Mouse (Mus musculus) hindbrain, embryonic 11.5 days (tissue): Measurements from ENCODE around the gene Mrpl48. TPM values are rescaled to one million over a fixed set of nuclear protein-coding genes. Genes with fewer than 3 reads are reported as not detected.

Source experiments
- ATAC-seq: fragments of 200-750 bp; cut with Nextera tagmentation; 2 replicates; pipeline ENCODE4 v1.8.0; 2017; ENCODE audit warnings: mild to moderate bottlenecking, moderate TSS enrichment, moderate library complexity; ENCODE audit not compliant: low FRiP score
- DNase-seq: peaks from one replicate; pipeline ENCODE4 v3.0.0-alpha.2; 2015; ENCODE audit warnings: low spot score
- H3K27ac ChIP-seq: fragments of 300-500 bp; sonication (generic); 2 replicates; pipeline ENCODE4 v1.5.1; 2014; ENCODE audit warnings: mild to moderate bottlenecking, low read depth, low read length
- H3K27me3 ChIP-seq: fragments of 300-500 bp; sonication (generic); 2 replicates; pipeline ENCODE4 v1.6.1; 2014; ENCODE audit warnings: mild to moderate bottlenecking, low read length, moderate library complexity, mixed read lengths; ENCODE audit not compliant: control insufficient read depth, insufficient read depth
- H3K36me3 ChIP-seq: fragments of 300-500 bp; sonication (generic); 2 replicates; pipeline ENCODE4 v1.6.1; 2014; ENCODE audit warnings: mild to moderate bottlenecking, low read length, moderate library complexity, mixed read lengths; ENCODE audit not compliant: control insufficient read depth, insufficient read depth
- H3K4me1 ChIP-seq: fragments of 300-500 bp; sonication (generic); replicated peaks from 2 replicates; pipeline ENCODE4 v1.6.1; 2014; ENCODE audit warnings: low read length, mixed read lengths; ENCODE audit not compliant: control insufficient read depth, insufficient read depth
- H3K4me2 ChIP-seq: fragments of 300-500 bp; sonication (generic); replicated peaks from 2 replicates; pipeline ENCODE4 v1.6.1; 2014; ENCODE audit warnings: mild to moderate bottlenecking, low read depth, low read length
- H3K4me3 ChIP-seq: fragments of 300-500 bp; sonication (generic); 2 replicates; pipeline ENCODE4 v1.5.1; 2014; ENCODE audit warnings: low read depth, low read length
- H3K9ac ChIP-seq: fragments of 300-500 bp; sonication (generic); 2 replicates; pipeline ENCODE4 v1.6.1; 2014; ENCODE audit warnings: low read depth, low read length
- H3K9me3 ChIP-seq: fragments of 300-500 bp; sonication (generic); 2 replicates; pipeline ENCODE4 v1.6.1; 2016; ENCODE audit warnings: low read length; ENCODE audit not compliant: control insufficient read depth
- WGBS: fragments of 180-500 bp; shearing (Covaris S2); extraction: QIAGEN DNeasy Blood & Tissue Kit; methylation state at CpG from one replicate; pipeline ENCODE4 v1.1.7; 2014; 5-methylcytosine and 5-hydroxymethylcytosine counted together
- polyA plus RNA-seq: library from polyadenylated mRNA; unstranded; fragments of >200 nt; fragmentation: Nextera tagmentation; extraction: Ambion mirVana; gene quantifications from 2 replicates; pipeline ENCODE4 v1.2.1, GENCODE M21; 2014

The Mrpl48 gene
- polyA plus RNA-seq, 1 experiment from 2014 or later = 73.1 TPM

- Histone ChIP-seq H3K4me1 (0 out of 2 replicates have a peak, but pooled peaks cover 4% of the 10 kb centered on the region), H3K27me3 (no peaks in the 10 kb centered on the region), H3K36me3 (no peaks in the 10 kb centered on the region), H3K4me3 (no peak overlapping the region), H3K9me3 (no peaks in the 10 kb centered on the region), H3K9ac (no peak overlapping the region), H3K4me2 (no peak overlapping the region), H3K27ac (no peak overlapping the region)
- DNase-seq (no peak), ATAC-seq (no peak)
Observed at GRCm38 (mm10) chr7:100499465-100499864, 108.6 kb downstream of the Mrpl48 start.

DNA sequence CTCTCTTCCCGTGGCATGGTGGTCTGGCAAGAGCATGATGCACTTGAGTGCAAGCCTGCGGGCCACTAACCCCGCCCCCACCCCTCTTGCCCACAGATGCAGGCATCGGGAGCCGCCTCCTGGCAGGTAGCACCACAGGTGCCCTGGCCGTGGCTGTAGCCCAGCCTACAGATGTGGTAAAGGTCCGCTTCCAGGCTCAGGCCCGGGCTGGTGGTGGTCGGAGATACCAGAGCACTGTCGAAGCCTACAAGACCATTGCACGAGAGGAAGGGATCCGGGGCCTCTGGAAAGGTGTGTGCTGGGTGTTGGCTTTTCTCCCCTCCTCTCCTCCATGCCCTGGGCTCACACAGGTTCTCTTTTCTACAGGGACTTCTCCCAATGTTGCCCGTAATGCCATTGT is 110.1 kb downstream of the Mrpl48 start:
- Histone ChIP-seq H3K9ac (no peak overlapping the region), H3K27me3 (no peaks in the 10 kb centered on the region; the same call in 1 of the 2 replicates), H3K4me3 (no peak overlapping the region), H3K27ac (no peak overlapping the region), H3K4me2 (no peak overlapping the region), H3K9me3 (no peaks in the 10 kb centered on the region), H3K4me1 (peaks cover 5% of the 10 kb centered on the region; the same call in 1 of the 2 replicates), H3K36me3 (no peaks in the 10 kb centered on the region)
- ATAC-seq = no peak
- no peak for DNase-seq
- WGBS = 92% methylated on average over 13 of the region's 13 CpGs

GRCm38 (mm10) chr7:100497402-100497801 is 110.7 kb downstream of the Mrpl48 start:
- no peak overlapping the region for H3K27ac ChIP-seq
- H3K27me3 ChIP-seq = peaks cover 2% of the 10 kb centered on the region; the same call in 1 of the 2 replicates
- ATAC-seq (no peak), DNase-seq (no peak)
- H3K4me1 ChIP-seq = peaks cover 8% of the 10 kb centered on the region; the same call in 1 of the 2 replicates
- WGBS = 78% methylated on average over 4 of the region's 4 CpGs
- H3K4me2 ChIP-seq = no peak overlapping the region
- no peak overlapping the region for H3K9ac ChIP-seq
- no peaks in the 10 kb centered on the region for H3K9me3 ChIP-seq
- H3K4me3 ChIP-seq = no peak overlapping the region
- H3K36me3 ChIP-seq = no peaks in the 10 kb centered on the region

DNA sequence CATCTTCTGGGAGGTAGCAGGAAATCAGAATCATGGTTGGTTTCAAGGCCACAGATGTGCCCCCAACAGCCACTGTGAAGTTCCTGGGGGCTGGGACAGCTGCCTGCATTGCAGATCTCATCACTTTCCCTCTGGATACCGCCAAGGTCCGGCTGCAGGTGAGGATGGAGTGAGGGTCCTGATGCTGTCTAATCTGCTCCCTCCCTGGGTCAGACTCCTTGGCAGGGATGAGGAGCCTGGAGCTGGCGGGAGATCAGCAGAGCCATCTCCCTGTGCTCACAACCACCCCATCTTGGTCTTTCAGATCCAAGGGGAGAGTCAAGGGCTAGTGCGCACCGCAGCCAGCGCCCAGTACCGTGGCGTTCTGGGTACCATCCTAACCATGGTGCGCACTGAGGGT is 111.3 kb downstream of the Mrpl48 start:
- Histone ChIP-seq H3K4me1 (peaks cover 8% of the 10 kb centered on the region; the same call in 1 of the 2 replicates), H3K9me3 (no peaks in the 10 kb centered on the region), H3K27me3 (peaks cover 4% of the 10 kb centered on the region; the same call in 1 of the 2 replicates), H3K4me2 (no peak overlapping the region), H3K36me3 (no peaks in the 10 kb centered on the region), H3K27ac (no peak overlapping the region), H3K9ac (no peak overlapping the region), H3K4me3 (no peak overlapping the region)
- 97% methylated on average over 9 of the region's 9 CpGs for WGBS
- ATAC-seq (no peak), DNase-seq (no peak)

DNA sequence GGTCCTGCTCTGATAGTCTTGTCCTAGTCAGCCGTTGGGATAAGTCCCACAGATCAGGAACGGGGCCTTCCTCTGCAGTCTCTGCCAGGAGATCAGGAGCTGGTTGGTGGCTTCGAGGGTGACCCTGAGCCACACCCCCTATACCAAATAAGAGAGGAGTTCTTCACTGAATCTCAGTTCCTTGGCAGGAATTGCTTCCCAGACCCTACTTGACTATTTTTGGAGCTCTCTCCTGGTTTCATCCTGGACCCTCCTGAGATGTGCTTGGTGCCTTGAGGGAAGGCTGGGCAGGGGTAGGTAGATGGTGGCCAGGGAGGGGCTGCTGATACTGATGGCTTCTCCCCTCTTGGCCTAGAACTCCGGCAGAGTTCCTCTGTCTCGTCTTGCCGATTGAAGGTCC is 111.7 kb downstream of the Mrpl48 start:
- ATAC-seq (no peak), DNase-seq (no peak)
- no peaks in the 10 kb centered on the region for H3K36me3 ChIP-seq
- no peak overlapping the region for H3K4me3 ChIP-seq
- peaks cover 8% of the 10 kb centered on the region; the same call in 1 of the 2 replicates for H3K4me1 ChIP-seq
- H3K9me3 ChIP-seq = no peaks in the 10 kb centered on the region
- no peak overlapping the region for H3K27ac ChIP-seq
- no peak overlapping the region for H3K4me2 ChIP-seq
- no peak overlapping the region for H3K9ac ChIP-seq
- peaks cover 4% of the 10 kb centered on the region; the same call in 1 of the 2 replicates for H3K27me3 ChIP-seq
- 87% methylated on average over 6 of the region's 6 CpGs for WGBS

Other genes starting within 250 kb of the Mrpl48 start
- gene C2cd3, start 236.1 kb downstream of the Mrpl48 start, polyA plus RNA-seq = 34.3 and 40.4 TPM in 2 replicates
- 99.9 and 112 TPM in 2 replicates for gene Ppme1, start 236.0 kb downstream of the Mrpl48 start, polyA plus RNA-seq
- not detected in 2 replicates for gene Ucp3, start 135.3 kb downstream of the Mrpl48 start, polyA plus RNA-seq
- 97.7 and 99.6 TPM in 2 replicates for gene Ucp2, start 115.0 kb downstream of the Mrpl48 start, polyA plus RNA-seq
- 7.1 and 7.8 TPM in 2 replicates for gene Dnajb13, start 93.3 kb downstream of the Mrpl48 start, polyA plus RNA-seq
- gene Coa4, start 71.2 kb downstream of the Mrpl48 start, polyA plus RNA-seq = 20.6 and 22.8 TPM in 2 replicates
- gene Rab6a, start 891 bp downstream of the Mrpl48 start, polyA plus RNA-seq = 192 and 212 TPM in 2 replicates
- 8.3 and 10.7 TPM in 2 replicates for gene Plekhb1, start 54.1 kb upstream of the Mrpl48 start, polyA plus RNA-seq
- gene Fam168a, start 98.3 kb upstream of the Mrpl48 start, polyA plus RNA-seq = 36.8 and 48.4 TPM in 2 replicates